Mouse (Mus musculus) heart, postnatal 36 days (tissue): ENCODE measurements around the gene Gm266. TPM values are rescaled to one million over a fixed set of nuclear protein-coding genes. Genes with fewer than 3 reads are reported as not detected.

Experiments used
- DNase-seq, 2 experiments: peaks; one replicate each; pipeline ENCODE4 v3.0.0; 2021 to 2022
- intact Hi-C: fragments of 180-260 bp; cut with DNase I; formaldehyde crosslinking; loops from one replicate; pipeline ENCODE4 v1.15.1; 2025
- total RNA-seq, 2 experiments: library from RNA; stranded (reverse); gene quantifications; 2 replicates each; pipeline ENCODE4 v1.2.3; 2021

Gene Gm266
- total RNA-seq, 2 experiments from 2014 or later: 0.57 to 0.58 TPM

DNA sequence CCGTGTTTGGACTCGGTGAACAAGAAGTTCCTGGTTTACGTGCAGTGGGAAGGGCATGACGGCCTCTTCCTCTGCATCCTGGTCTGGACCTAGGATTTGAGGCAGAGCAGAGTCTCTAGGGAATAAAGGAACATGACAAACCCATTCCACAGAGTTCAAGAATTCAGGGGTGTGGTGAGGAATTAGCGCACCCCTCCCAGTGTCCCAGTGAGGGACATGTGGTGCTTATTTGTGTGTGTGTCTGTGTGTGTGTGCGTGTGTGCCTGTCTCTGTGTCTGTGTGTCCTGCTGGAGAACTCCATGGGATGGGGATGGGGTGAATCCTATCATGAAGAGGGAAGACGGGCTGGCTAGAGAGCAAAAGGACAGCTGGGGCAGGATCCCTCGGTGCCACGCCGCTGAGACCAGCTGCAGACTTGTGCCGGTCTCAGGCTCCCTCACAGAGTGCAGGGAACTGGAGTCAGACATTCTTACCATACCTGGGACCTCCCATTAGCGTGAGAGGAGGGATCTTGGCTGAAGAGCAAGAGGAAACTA, 30.2 kb downstream of the Gm266 start:
- DNase-seq: peak in 1 of 2 experiments; percentile 63
- intact Hi-C loops: no loop called here

- intact Hi-C loops: no loop called here
- no peak for DNase-seq
Observed at GRCm38 (mm10) chr12:111454543-111455280, 30.9 kb downstream of the Gm266 start.

DNA sequence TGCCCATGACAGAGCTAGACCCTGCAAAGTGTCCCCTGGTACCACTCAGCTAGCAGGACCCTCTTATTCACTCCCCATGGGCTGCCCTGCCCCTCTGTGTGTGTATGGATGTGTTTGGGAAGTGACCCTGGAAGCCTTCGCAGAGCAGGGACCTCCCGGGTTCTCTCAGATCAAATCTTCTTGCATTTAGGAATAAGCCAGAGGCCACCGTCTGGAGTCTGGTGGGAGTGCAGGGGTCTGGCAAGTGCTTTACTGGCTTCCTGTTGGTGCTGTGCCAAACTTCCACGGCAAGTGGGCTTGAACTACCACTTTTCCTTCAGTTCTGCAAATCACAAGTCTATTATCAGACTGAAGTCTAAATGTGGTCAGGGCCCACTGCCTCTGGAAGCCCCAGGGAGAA, 31.6 kb downstream of the Gm266 start:
- intact Hi-C loops: no loop called here
- DNase-seq: no peak

DNA sequence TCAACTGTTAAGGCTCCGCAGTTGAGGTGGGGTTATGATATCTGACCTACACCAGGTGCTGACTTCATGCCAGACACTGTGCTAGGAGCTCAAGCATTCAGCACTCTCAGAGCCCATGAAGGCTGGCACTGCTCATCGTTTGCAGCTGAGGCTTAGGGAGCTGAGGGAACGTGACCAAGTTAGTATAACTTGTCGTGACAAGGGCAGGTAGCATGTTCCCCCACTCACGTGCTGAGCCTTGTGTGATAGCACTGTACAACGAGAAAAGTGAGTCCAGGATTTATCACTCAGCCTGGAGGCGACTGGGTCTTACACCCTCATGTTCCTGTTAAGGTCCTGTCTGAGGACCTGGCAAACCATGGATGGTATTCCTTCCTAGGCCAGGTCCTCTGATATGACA, 34.1 kb downstream of the Gm266 start:
- intact Hi-C loops: no loop called here
- no peak for DNase-seq

DNA sequence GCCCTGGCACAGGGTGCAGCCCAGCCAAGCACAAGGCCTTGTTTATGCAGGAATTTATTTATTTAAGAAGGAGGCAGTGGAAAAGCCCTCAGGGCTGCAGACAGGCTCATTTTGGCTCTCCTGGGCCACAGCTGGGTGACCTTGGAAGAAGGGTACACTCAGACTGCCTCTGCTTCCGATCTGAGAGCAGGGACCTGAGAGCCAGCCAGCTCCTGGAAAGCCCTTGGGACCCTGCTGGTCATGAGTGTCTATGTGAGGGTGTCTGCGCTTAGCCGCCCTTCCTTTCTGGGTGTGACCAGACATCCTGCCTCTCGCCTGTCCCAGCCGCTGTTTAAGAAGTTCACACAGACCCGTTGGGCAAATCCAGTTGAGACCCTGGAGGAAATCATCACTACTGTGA, 35.3 kb downstream of the Gm266 start:
- intact Hi-C loops: no loop called here
- DNase-seq: peak; percentile 64 to 74

GRCm38 (mm10) chr12:111448931-111449705, 36.5 kb downstream of the Gm266 start:
- intact Hi-C loops: loop anchor here (1.0 kb wide), 1 partner anchor 17 kb away; no protein-coding TSS in a partner anchor
- peak in 1 of 2 experiments; percentile 61 for DNase-seq

DNA sequence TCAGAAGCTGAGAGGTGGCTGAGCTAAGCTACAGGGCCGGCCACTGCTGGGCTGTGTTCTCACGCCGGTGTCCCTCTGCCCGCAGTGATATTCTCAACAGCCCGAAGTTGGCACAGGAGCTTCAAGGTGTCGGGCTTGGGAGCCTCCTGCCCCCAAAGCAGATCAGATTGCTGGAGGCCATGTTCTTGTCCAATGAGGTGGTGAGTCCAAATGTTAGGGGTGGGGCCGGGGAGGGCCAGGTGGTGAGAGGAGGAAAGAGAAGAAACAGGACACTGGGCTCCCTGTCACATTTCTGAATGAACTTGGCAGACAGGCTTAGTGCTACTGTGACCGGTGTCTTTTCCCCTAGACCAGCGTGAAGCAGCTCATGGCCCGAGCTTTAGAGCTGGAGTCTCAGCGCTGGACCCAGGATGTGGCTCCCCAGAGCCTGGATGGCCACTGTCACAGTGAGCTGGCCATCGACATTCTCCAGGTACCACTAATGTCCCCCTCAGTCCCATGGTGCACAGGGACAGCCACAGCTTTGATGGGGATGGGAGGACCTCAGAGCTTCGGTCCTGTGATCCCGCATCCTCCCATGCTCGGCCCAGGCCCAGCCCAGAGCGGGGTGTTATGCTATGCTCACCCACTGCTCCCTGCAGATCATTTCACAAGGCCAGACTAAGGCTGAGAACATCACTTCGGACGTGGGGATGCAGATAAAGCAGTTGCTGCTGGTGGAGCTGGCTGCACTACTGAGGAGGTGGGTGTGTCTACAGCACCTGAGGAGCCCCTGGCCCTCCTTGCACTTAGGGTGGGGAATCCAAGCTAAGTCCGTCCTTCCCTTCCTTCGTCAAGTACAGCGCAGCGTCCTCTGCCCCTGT, 37.5 kb downstream of the Gm266 start:
- no peak for DNase-seq
- intact Hi-C loops: loop anchor here (1.0 kb wide), 1 partner anchor 16 kb away; no protein-coding TSS in a partner anchor

GRCm38 (mm10) chr12:111447350-111447749, 38.3 kb downstream of the Gm266 start:
- no peak for DNase-seq
- intact Hi-C loops: no loop called here

DNA sequence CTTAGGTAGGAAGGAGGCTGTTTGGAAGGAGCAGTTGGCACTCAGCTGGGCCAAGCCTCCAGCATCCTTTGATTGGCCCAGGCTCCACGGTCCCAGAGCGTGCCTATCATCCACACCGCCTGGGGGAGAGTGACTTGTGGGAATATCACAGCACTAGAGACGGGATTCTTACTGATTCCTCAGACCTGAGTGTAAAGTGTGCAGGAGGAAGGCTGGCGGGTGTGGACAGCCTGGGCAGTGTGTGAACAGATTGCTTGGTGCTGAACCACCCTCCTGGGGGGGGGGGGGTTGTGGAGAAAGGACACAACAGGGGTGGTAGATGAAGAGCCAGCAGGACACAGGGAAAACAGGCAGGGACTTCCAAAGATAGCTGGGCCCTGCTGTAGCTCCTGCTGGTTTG, 38.9 kb downstream of the Gm266 start:
- intact Hi-C loops: no loop called here
- no peak for DNase-seq

- intact Hi-C loops: no loop called here
- DNase-seq: no peak
Observed at GRCm38 (mm10) chr12:111445890-111446613, 39.6 kb downstream of the Gm266 start.

- no peak for DNase-seq
- intact Hi-C loops: no loop called here
Observed at GRCm38 (mm10) chr12:111445161-111445889, 40.3 kb downstream of the Gm266 start.

- DNase-seq: no peak
- intact Hi-C loops: no loop called here
Observed at GRCm38 (mm10) chr12:111443921-111444831, 41.4 kb downstream of the Gm266 start.

GRCm38 (mm10) chr12:111443011-111443870, 42.4 kb downstream of the Gm266 start:
- peak in 1 of 2 experiments; percentile 51 for DNase-seq
- intact Hi-C loops: no loop called here

DNA sequence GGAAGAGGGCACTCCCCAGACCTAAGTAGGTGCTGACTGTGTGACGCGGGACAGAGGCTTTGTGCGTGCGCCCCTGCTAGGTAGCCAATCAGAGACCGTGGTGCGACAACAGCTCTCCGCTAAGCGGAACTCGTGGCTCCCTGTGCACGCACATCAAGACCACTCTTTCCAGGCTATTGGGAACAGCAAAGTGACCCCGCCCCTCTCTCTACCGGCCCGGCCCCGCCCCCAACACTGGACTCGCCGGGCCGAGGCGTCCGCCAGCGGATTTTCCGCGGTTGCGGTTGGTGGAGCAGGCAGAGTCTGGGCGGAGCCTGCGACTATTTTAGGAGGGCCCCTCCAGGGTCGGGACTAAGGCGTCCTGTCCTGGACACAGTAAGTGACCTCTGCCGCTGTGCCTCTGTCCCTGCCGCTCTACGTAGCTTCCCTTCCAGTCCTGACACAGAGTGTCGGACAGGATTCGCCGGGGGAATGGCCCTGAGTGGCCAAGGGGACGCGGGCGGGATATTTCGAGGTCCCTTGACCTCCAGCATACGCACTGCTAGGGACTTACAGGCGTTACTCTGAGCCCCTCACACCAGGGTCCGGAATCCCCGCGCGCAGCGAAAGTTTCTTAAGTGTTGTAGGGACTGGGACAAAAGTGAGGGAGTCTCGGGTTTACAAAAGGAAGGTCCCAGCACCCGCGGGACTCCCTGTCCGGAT, 43.2 kb downstream of the Gm266 start, which contains the start of gene Tnfaip2:
TSS of gene Tnfaip2 (plus strand) at position 161 of the 702 bp plus-strand sequence.
- intact Hi-C loops: no loop called here
- peak; percentile 81 to 86 for DNase-seq

GRCm38 (mm10) chr12:111441523-111441922, 44.1 kb downstream of the Gm266 start:
- intact Hi-C loops: no loop called here
- no peak for DNase-seq

DNA sequence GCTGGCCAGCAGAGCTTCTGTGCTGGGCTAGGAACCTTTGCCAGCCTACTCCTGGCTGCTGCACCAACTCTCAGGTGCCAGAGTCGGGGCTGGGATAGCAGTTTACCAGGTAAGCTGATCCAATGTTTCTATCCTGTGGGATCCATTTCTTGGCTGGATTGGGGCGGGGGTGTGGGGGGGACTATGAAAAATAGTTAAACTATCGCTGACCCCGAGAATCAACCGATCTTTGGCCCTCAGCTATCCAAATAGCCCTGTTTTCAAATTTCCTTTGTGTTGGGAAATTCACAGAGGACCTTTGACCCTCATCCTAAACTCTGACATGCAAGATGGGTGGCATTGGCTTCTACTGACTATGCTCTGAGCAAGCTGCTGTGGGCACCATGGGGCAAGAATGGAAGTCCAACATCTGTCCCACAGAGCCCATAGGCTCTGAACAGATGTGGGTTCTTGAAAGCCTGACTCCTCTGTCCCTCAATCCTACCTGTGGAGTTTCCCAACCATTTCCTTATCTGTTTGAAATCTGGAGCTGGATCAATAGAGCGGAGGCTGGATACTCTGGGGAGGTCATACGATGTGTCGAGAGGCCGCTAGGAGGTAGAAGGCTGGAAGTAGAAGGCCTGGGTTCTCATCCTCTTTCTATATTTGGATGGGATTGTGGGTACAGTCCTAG, 44.8 kb downstream of the Gm266 start:
- intact Hi-C loops: no loop called here

More for the DNA sequence above, 44.8 kb downstream of the Gm266 start:
- DNase-seq: no peak
